Mouse (Mus musculus) liver, embryonic 16.5 days (tissue): ENCODE data around the gene Gas1. TPM values are rescaled to one million over a fixed set of nuclear protein-coding genes. Genes with fewer than 3 reads are reported as not detected.

Experiments
- ATAC-seq: fragments of 200-750 bp; cut with Nextera tagmentation; 2 replicates; pipeline ENCODE4 v1.8.0; 2017; ENCODE audit warnings: low read depth, mild to moderate bottlenecking, moderate number of reproducible peaks, moderate library complexity
- H3K27ac ChIP-seq: fragments of 300-500 bp; sonication (generic); 2 replicates; pipeline ENCODE4 v1.5.1; 2014; ENCODE audit warnings: mild to moderate bottlenecking, low read length
- H3K27me3 ChIP-seq: fragments of 300-500 bp; sonication (generic); 2 replicates; pipeline ENCODE4 v1.6.1; 2014; ENCODE audit warnings: low read depth, low read length, mixed read lengths; ENCODE audit not compliant: control insufficient read depth, insufficient read depth
- H3K36me3 ChIP-seq: fragments of 300-500 bp; sonication (generic); 2 replicates; pipeline ENCODE4 v1.6.1; 2014; ENCODE audit warnings: mild to moderate bottlenecking; ENCODE audit not compliant: control insufficient read depth, insufficient read depth
- H3K4me1 ChIP-seq: fragments of 300-500 bp; sonication (generic); 2 replicates; pipeline ENCODE4 v1.6.1; 2014; ENCODE audit warnings: low read depth, low read length, mixed read lengths; ENCODE audit not compliant: control insufficient read depth
- H3K4me2 ChIP-seq: fragments of 300-500 bp; sonication (generic); 2 replicates; pipeline ENCODE4 v1.6.1; 2014; ENCODE audit warnings: low read depth, low read length, mixed read lengths
- H3K4me3 ChIP-seq: fragments of 300-500 bp; sonication (generic); 2 replicates; pipeline ENCODE4 v1.5.1; 2014; ENCODE audit warnings: low read depth, mild to moderate bottlenecking, low read length
- H3K9ac ChIP-seq: fragments of 300-500 bp; sonication (generic); 2 replicates; pipeline ENCODE4 v1.6.1; 2014; ENCODE audit warnings: low read depth, low read length
- H3K9me3 ChIP-seq: fragments of 300-500 bp; sonication (generic); replicated peaks from 2 replicates; pipeline ENCODE4 v1.6.1; 2016; ENCODE audit warnings: low read length; ENCODE audit not compliant: control insufficient read depth
- WGBS: fragments of 180-500 bp; shearing (Covaris S2); extraction: QIAGEN DNeasy Blood & Tissue Kit; methylation state at CpG from one replicate; pipeline ENCODE4 v1.1.7; 2014; ENCODE audit not compliant: insufficient replicate concordance; 5-methylcytosine and 5-hydroxymethylcytosine counted together
- polyA plus RNA-seq: library from polyadenylated mRNA; unstranded; fragments of >200 nt; fragmentation: Nextera tagmentation; extraction: Ambion mirVana; gene quantifications from 2 replicates; pipeline ENCODE4 v1.2.1, GENCODE M21; 2015

The Gas1 gene
- polyA plus RNA-seq, 1 experiment from 2014 or later, result 1.9 TPM

DNA sequence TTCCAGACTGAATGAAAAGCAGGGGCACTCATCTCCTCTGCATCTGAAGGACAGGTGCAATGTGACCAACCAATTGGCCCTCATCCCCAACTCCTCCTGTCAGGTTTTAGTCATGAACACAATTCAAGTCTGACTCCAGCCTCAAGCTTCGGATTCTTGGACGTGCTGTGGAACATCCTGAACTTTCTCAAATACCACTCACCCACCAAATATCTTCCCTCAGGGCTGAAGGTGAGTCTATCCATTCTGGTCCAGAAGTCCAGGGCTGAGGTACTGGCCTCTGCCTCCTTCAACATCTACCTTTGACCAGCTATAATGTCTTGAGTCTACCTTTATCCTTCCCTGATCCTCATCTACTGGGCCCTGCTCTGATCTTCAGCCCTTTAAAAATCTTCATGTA lies 8.1 kb downstream of the Gas1 start:
- 74% methylated on average over 2 of the region's 2 CpGs for WGBS
- Histone ChIP-seq H3K27me3 (peaks cover 28% of the 10 kb centered on the region), H3K36me3 (no peaks in the 10 kb centered on the region), H3K4me2 (no peak overlapping the region), H3K4me3 (no peak overlapping the region), H3K9me3 (no peaks in the 10 kb centered on the region), H3K27ac (no peak overlapping the region), H3K9ac (no peak overlapping the region), H3K4me1 (no peaks in the 10 kb centered on the region; the same call in 1 of the 2 replicates)
- no peak for ATAC-seq

DNA sequence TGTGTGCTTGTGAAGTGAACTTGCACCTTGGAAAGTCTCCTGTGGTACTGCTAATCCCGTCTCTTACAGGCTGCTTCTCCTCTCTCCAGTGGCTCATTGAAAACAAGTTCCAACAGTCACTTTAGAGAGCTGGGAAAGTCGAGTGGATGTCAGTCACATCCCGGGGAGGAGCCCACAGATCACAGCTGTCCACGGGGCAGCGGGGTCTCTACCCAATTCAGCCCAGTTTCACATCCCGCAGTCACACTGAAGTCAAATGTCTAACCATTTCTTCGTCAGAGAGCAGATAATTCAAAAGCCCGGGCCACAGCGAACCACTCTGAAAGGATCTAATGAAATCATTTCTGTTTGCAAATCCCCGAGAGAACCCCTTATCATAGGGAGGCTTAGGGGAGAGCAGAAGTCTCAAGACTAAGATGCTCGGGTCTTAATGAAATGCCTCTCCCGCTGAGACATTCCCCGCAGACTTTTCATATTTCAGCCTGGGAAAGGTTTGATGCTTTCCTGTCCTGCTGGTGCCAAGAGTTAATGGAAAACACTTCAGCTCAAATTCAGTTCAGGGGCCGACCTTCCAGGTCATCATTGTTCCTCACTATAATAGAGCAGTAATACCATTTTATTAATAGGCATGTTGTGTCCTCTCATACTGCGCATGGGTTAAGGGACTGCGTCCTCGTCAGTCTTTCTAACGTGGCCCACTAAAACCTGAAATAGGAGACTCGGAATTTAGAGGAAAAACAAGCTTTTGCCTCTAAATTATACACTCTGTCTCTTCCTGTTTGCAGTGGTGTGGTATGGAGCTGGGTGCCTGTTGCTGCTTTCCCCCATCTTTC lies 20.7 kb downstream of the Gas1 start:
- Histone ChIP-seq H3K27me3 (no peaks in the 10 kb centered on the region), H3K9ac (no peak overlapping the region), H3K4me2 (no peak overlapping the region), H3K4me1 (no peaks in the 10 kb centered on the region), H3K27ac (no peak overlapping the region), H3K36me3 (no peaks in the 10 kb centered on the region), H3K9me3 (no peaks in the 10 kb centered on the region; the same call in 1 of the 2 replicates), H3K4me3 (no peak overlapping the region)
- WGBS, result 41% methylated on average over 19 of the region's 19 CpGs
- ATAC-seq, result no peak

DNA sequence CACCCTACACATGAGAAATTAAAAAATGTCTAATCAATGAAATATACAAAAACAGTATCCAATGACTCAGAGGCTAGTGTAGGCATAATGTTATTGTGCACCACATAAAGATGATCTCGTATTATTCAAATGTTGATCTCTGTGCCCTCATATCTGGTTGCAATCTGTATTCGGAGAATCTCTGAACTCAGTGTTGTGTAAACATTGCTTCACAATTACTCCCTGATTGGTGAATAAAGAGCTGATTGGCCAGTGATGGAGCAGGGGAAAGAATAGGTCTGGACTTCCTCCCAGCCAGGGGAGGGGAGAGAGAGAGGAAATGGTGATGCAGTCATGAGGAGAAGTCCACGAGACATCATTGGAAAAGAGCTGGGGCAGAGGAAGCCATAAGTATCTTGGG lies 23.0 kb downstream of the Gas1 start:
- Histone ChIP-seq H3K27me3 (no peaks in the 10 kb centered on the region), H3K9me3 (no peaks in the 10 kb centered on the region; the same call in 1 of the 2 replicates), H3K4me2 (no peak overlapping the region), H3K4me3 (no peak overlapping the region), H3K36me3 (no peaks in the 10 kb centered on the region), H3K9ac (no peak overlapping the region), H3K4me1 (no peaks in the 10 kb centered on the region), H3K27ac (no peak overlapping the region)
- WGBS, result 63% methylated on average over 3 of the region's 3 CpGs
- ATAC-seq, result no peak

DNA sequence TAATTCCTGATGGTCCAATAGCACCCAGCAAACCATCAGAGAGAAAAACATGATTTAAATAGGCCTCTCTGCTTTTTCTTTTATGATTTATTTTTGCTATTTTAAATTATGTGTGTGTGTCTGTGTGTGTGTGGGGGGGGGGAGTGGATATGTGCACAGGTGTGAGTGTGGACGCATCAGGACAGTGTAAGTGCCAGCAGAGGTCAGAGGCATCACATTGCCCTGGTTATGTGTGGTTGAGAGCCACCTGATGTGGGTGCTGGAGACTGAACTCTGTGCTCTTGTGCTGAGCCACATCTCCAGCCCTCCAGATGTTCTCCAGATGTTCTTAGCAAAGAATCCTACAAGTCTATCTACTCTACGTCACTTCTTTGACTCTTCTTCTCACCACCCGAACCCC lies 28.9 kb downstream of the Gas1 start:
- 58% methylated on average over 3 of the region's 3 CpGs for WGBS
- H3K9ac ChIP-seq, result no peak overlapping the region
- H3K36me3 ChIP-seq, result no peaks in the 10 kb centered on the region
- no peak for ATAC-seq
- H3K27ac ChIP-seq, result no peak overlapping the region
- H3K9me3 ChIP-seq, result no peaks in the 10 kb centered on the region; the same call in 1 of the 2 replicates
- H3K4me2 ChIP-seq, result no peak overlapping the region
- H3K27me3 ChIP-seq, result no peaks in the 10 kb centered on the region
- H3K4me3 ChIP-seq, result no peak overlapping the region
- no peaks in the 10 kb centered on the region for H3K4me1 ChIP-seq

DNA sequence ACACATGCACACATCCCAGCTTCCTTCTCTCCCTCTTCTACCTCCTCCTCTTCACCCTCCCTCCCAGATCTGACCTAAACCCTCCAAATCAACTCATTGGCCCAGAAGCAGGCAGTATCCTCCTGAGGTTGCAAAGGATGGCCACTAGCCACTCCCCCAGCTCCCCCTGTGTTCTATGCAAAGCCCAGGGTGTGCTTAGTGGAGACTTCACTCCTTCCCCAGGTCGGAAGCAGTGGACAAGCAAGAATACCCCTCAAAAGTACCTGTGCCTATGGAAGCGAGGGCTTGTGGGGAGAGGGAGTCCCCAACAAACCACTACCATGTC lies 29.3 kb downstream of the Gas1 start:
- 38% methylated on average over 2 of the region's 2 CpGs for WGBS
- no peak overlapping the region for H3K9ac ChIP-seq
- no peak overlapping the region for H3K4me3 ChIP-seq
- no peaks in the 10 kb centered on the region for H3K9me3 ChIP-seq
- no peak overlapping the region for H3K4me2 ChIP-seq
- no peaks in the 10 kb centered on the region for H3K27me3 ChIP-seq
- no peaks in the 10 kb centered on the region for H3K4me1 ChIP-seq
- no peaks in the 10 kb centered on the region for H3K36me3 ChIP-seq
- no peak overlapping the region for H3K27ac ChIP-seq
- ATAC-seq, result no peak

DNA sequence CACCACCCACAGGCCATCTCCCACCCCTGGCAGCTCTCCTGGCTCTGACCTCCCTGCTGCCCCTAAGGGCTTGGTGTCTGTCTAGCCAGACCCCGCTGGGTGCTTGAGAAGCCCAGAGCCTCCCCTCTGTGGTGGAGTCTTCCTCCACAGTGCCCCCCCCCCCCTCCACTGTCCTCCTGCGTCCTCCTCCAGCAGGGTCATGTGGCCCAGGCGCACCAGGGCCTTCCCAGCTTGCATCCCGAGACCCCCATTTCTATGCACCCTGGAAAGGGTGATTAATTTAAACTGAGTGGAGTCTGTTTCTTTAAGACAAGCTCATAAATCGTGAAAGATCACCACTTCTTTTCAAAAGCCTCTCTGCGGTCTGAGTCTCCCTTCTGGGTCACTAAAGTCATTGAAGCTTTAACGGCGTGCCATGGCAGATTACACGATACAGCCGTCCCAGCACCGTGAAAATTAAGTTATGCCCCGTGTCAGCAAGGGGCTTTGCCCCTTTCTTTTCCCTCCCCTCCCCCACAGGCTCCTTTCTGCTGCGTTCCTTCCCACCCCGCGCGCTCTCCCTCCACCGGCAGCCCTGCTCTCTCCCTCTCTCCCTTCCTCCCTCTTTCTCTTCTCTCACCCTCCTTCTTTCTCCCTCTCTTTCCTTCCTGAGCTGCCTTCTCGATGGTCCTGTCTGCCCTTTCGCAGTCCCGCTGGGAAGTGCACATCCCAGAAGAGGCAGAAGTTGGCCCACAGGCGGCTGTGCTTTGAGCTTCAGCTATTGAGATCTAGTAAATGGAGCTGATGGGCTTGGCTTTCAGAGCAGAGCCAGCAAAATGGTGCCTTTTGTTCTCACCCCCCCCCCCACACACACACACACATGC lies 29.9 kb downstream of the Gas1 start:
- Histone ChIP-seq H3K9ac (no peak overlapping the region), H3K27me3 (no peaks in the 10 kb centered on the region), H3K36me3 (no peaks in the 10 kb centered on the region), H3K4me2 (no peak overlapping the region), H3K27ac (no peak overlapping the region), H3K4me3 (no peak overlapping the region), H3K4me1 (no peaks in the 10 kb centered on the region), H3K9me3 (no peaks in the 10 kb centered on the region)
- ATAC-seq, result no peak
- 5% methylated on average over 21 of the region's 21 CpGs for WGBS

DNA sequence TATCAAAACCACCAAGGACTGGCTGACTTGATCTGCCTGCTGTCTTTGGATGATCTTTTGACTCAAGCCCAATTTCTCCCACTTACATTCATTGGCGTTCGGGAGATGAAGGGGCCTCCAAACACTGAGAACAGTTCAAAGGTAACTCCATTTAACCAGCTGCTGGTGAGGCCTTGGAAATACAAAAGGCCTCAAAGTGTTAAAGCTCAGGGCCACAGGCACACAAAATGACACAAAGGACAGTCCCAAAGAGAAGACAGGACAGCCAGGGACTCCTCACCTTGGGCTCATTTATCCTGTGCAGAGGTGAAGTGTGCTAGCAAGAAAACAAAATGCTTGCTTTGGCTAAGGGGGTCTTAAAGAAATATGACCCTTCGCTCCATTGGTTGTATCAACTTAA lies 30.9 kb downstream of the Gas1 start:
- Histone ChIP-seq H3K4me2 (no peak overlapping the region), H3K4me3 (no peak overlapping the region), H3K9ac (no peak overlapping the region), H3K27me3 (no peaks in the 10 kb centered on the region), H3K27ac (no peak overlapping the region), H3K4me1 (no peaks in the 10 kb centered on the region), H3K36me3 (no peaks in the 10 kb centered on the region), H3K9me3 (no peaks in the 10 kb centered on the region)
- no peak for ATAC-seq
- 61% methylated on average over 3 of the region's 3 CpGs for WGBS

DNA sequence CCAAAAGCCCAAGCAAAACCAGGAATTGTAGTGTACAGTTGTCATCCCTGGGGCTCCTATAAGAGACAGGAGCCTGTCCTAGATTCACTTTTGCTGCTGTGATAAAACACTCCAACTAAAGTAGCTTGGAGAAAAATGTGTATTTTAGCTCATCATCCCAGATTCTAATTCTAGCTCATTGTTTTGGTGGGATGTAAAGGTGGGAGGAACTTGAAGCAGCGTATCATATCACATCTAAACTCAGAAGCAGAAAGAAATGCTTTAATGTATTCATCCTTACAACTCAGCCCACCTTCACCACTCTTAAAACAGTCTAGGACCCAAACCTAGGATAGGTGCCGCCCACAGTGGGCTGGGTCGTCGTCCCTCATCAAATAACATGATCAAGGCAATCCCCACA lies 40.2 kb downstream of the Gas1 start:
- WGBS, result 59% methylated on average over 4 of the region's 4 CpGs
- no peak overlapping the region for H3K4me2 ChIP-seq

DNA sequence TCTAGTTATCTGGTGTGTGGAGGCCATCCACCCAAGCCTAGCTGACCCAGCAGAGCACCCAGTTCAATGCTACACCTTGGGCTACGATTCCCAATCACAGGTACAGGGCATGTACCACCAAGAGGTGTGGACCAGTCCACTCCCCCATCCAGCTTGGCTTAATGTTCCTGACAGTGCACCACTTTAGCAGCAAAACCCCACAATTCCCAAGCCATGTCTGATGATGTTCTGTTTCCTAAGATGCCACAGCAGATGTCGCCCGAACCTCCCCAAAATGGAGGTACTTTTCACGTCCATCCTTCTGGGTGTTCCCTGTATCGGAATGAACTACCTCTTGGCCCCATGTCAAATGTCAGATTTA lies 42.7 kb downstream of the Gas1 start:
- ATAC-seq, result no peak
- 69% methylated on average over 5 of the region's 5 CpGs for whole genome bisulfite sequencing
- H3K9me3 ChIP-seq, result no peaks in the 10 kb centered on the region

More for the DNA sequence above, 40.2 kb downstream of the Gas1 start:
- ATAC-seq, result no peak
- Histone ChIP-seq H3K27me3 (no peaks in the 10 kb centered on the region), H3K9ac (no peak overlapping the region), H3K4me1 (no peaks in the 10 kb centered on the region), H3K27ac (no peak overlapping the region), H3K36me3 (no peaks in the 10 kb centered on the region), H3K4me3 (no peak overlapping the region), H3K9me3 (no peaks in the 10 kb centered on the region)

More for the DNA sequence above, 42.7 kb downstream of the Gas1 start:
- no peak overlapping the region for H3K4me2 ChIP-seq
- no peaks in the 10 kb centered on the region for H3K36me3 ChIP-seq
- no peak overlapping the region for H3K27ac ChIP-seq
- no peaks in the 10 kb centered on the region for H3K4me1 ChIP-seq
- H3K4me3 ChIP-seq, result no peak overlapping the region
- H3K27me3 ChIP-seq, result no peaks in the 10 kb centered on the region
- no peak overlapping the region for H3K9ac ChIP-seq
